Mouse (Mus musculus): ENCODE measurements at regions not wholly inside any gene's neighbourhood (a gene's known extent, or its start where the extent isn't known, plus 50 kb on each side); places are given as distances from the start of the nearest gene placed in this dataset.

GRCm38 (mm10) chr17:4919866-4920495 is 74.2 kb upstream of the Arid1b start:
- Histone ChIP-seq H3K27me3 (ENCODE audit: control insufficient read depth, insufficient read depth, low read length) (no peaks in the 10 kb centered on the region), H3K9ac (ENCODE audit: low read depth, low read length) (no peak overlapping the region), H3K9me3 (replicated peaks; ENCODE audit: control insufficient read depth, low read length) (no peaks in the 10 kb centered on the region), H3K4me3 (ENCODE audit: low read depth, low read length) (no peak overlapping the region), H3K27ac (ENCODE audit: low read depth, low read length) (no peak overlapping the region), H3K4me2 (no peak overlapping the region), H3K4me1 (ENCODE audit: control insufficient read depth, insufficient read depth, low read length) (no peaks in the 10 kb centered on the region), H3K36me3 (ENCODE audit: control insufficient read depth, insufficient read depth, low read length) (no peaks in the 10 kb centered on the region)
- ATAC-seq (replicated peaks; ENCODE audit: insufficient number of reproducible peaks, low FRiP score, low TSS enrichment) = no peak
- WGBS (ENCODE audit: insufficient replicate concordance) = 60% methylated on average over 6 of the region's 6 CpGs

GRCm38 (mm10) chr17:4921121-4921520 is 73.0 kb upstream of the Arid1b start:
- no peak overlapping the region for H3K4me3 ChIP-seq (ENCODE audit: low read depth, low read length)
- H3K9me3 ChIP-seq (replicated peaks; ENCODE audit: control insufficient read depth, low read length) = no peaks in the 10 kb centered on the region
- H3K27ac ChIP-seq (ENCODE audit: low read depth, low read length) = no peak overlapping the region
- H3K4me2 ChIP-seq = no peak overlapping the region
- H3K9ac ChIP-seq (ENCODE audit: low read depth, low read length) = no peak overlapping the region
- no peak for ATAC-seq (replicated peaks; ENCODE audit: insufficient number of reproducible peaks, low FRiP score, low TSS enrichment)
- 71% methylated on average over 7 of the region's 7 CpGs for WGBS (ENCODE audit: insufficient replicate concordance)
- H3K4me1 ChIP-seq (ENCODE audit: control insufficient read depth, insufficient read depth, low read length) = no peaks in the 10 kb centered on the region
- no peaks in the 10 kb centered on the region for H3K36me3 ChIP-seq (ENCODE audit: control insufficient read depth, insufficient read depth, low read length)
- no peaks in the 10 kb centered on the region for H3K27me3 ChIP-seq (ENCODE audit: control insufficient read depth, insufficient read depth, low read length)

GRCm38 (mm10) chr17:4928631-4929030 is 65.5 kb upstream of the Arid1b start:
- no peak overlapping the region for H3K9ac ChIP-seq (ENCODE audit: low read depth, low read length)
- 61% methylated on average over 5 of the region's 5 CpGs for WGBS (ENCODE audit: insufficient replicate concordance)
- no peak for ATAC-seq (replicated peaks; ENCODE audit: insufficient number of reproducible peaks, low FRiP score, low TSS enrichment)

GRCm38 (mm10) chr17:4935268-4935667 is 58.9 kb upstream of the Arid1b start:
- Histone ChIP-seq H3K9ac (ENCODE audit: low read depth, low read length) (no peak overlapping the region), H3K4me3 (ENCODE audit: low read depth, low read length) (no peak overlapping the region), H3K4me1 (ENCODE audit: control insufficient read depth, insufficient read depth, low read length) (no peaks in the 10 kb centered on the region), H3K27ac (ENCODE audit: low read depth, low read length) (no peak overlapping the region), H3K4me2 (no peak overlapping the region), H3K27me3 (ENCODE audit: control insufficient read depth, insufficient read depth, low read length) (no peaks in the 10 kb centered on the region), H3K9me3 (replicated peaks; ENCODE audit: control insufficient read depth, low read length) (no peaks in the 10 kb centered on the region), H3K36me3 (ENCODE audit: control insufficient read depth, insufficient read depth, low read length) (no peaks in the 10 kb centered on the region)
- WGBS (ENCODE audit: insufficient replicate concordance) = 78% methylated on average over 5 of the region's 5 CpGs
- ATAC-seq (replicated peaks; ENCODE audit: insufficient number of reproducible peaks, low FRiP score, low TSS enrichment) = no peak

More at GRCm38 (mm10) chr17:4928631-4929030, 65.5 kb upstream of the Arid1b start:
- Histone ChIP-seq H3K4me3 (ENCODE audit: low read depth, low read length) (no peak overlapping the region), H3K27me3 (ENCODE audit: control insufficient read depth, insufficient read depth, low read length) (no peaks in the 10 kb centered on the region), H3K27ac (ENCODE audit: low read depth, low read length) (no peak overlapping the region), H3K4me1 (ENCODE audit: control insufficient read depth, insufficient read depth, low read length) (no peaks in the 10 kb centered on the region), H3K36me3 (ENCODE audit: control insufficient read depth, insufficient read depth, low read length) (no peaks in the 10 kb centered on the region), H3K4me2 (no peak overlapping the region), H3K9me3 (replicated peaks; ENCODE audit: control insufficient read depth, low read length) (no peaks in the 10 kb centered on the region)

GRCm38 (mm10) chr17:4940589-4940988 is 53.5 kb upstream of the Arid1b start:
- Histone ChIP-seq H3K27ac (ENCODE audit: low read depth, low read length) (no peak overlapping the region), H3K9me3 (replicated peaks; ENCODE audit: control insufficient read depth, low read length) (no peaks in the 10 kb centered on the region), H3K4me2 (no peak overlapping the region), H3K9ac (ENCODE audit: low read depth, low read length) (no peak overlapping the region), H3K4me1 (ENCODE audit: control insufficient read depth, insufficient read depth, low read length) (peaks cover 2% of the 10 kb centered on the region; the same call in 1 of the 2 replicates), H3K36me3 (ENCODE audit: control insufficient read depth, insufficient read depth, low read length) (no peaks in the 10 kb centered on the region), H3K4me3 (ENCODE audit: low read depth, low read length) (no peak overlapping the region), H3K27me3 (ENCODE audit: control insufficient read depth, insufficient read depth, low read length) (no peaks in the 10 kb centered on the region)
- WGBS (ENCODE audit: insufficient replicate concordance) = 54% methylated on average over 9 of the region's 9 CpGs
- ATAC-seq (replicated peaks; ENCODE audit: insufficient number of reproducible peaks, low FRiP score, low TSS enrichment) = no peak

- no peak overlapping the region for H3K4me3 ChIP-seq (ENCODE audit: low read depth, low read length)
- WGBS (ENCODE audit: insufficient replicate concordance) = 72% methylated on average over 4 of the region's 4 CpGs
These were observed 52.8 kb upstream of the Arid1b start for GRCm38 (mm10) chr17:4941286-4941800.

GRCm38 (mm10) chr17:4942868-4943267 is 51.3 kb upstream of the Arid1b start:
- ATAC-seq (replicated peaks; ENCODE audit: insufficient number of reproducible peaks, low FRiP score, low TSS enrichment) = no peak
- 88% methylated on average over 7 of the region's 7 CpGs for WGBS (ENCODE audit: insufficient replicate concordance)

More at GRCm38 (mm10) chr17:4941286-4941800, 52.8 kb upstream of the Arid1b start:
- H3K36me3 ChIP-seq (ENCODE audit: control insufficient read depth, insufficient read depth, low read length) = no peaks in the 10 kb centered on the region
- no peak overlapping the region for H3K4me2 ChIP-seq
- H3K9ac ChIP-seq (ENCODE audit: low read depth, low read length) = no peak overlapping the region
- H3K27ac ChIP-seq (ENCODE audit: low read depth, low read length) = no peak overlapping the region
- H3K9me3 ChIP-seq (replicated peaks; ENCODE audit: control insufficient read depth, low read length) = no peaks in the 10 kb centered on the region
- H3K4me1 ChIP-seq (ENCODE audit: control insufficient read depth, insufficient read depth, low read length) = peaks cover 5% of the 10 kb centered on the region; the same call in 1 of the 2 replicates
- no peak for ATAC-seq (replicated peaks; ENCODE audit: insufficient number of reproducible peaks, low FRiP score, low TSS enrichment)
- H3K27me3 ChIP-seq (ENCODE audit: control insufficient read depth, insufficient read depth, low read length) = no peaks in the 10 kb centered on the region

More at GRCm38 (mm10) chr17:4942868-4943267, 51.3 kb upstream of the Arid1b start:
- Histone ChIP-seq H3K9ac (ENCODE audit: low read depth, low read length) (no peak overlapping the region), H3K36me3 (ENCODE audit: control insufficient read depth, insufficient read depth, low read length) (no peaks in the 10 kb centered on the region), H3K27ac (ENCODE audit: low read depth, low read length) (no peak overlapping the region), H3K27me3 (ENCODE audit: control insufficient read depth, insufficient read depth, low read length) (no peaks in the 10 kb centered on the region), H3K4me2 (no peak overlapping the region), H3K4me3 (ENCODE audit: low read depth, low read length) (no peak overlapping the region), H3K9me3 (replicated peaks; ENCODE audit: control insufficient read depth, low read length) (no peaks in the 10 kb centered on the region), H3K4me1 (ENCODE audit: control insufficient read depth, insufficient read depth, low read length) (peaks cover 9% of the 10 kb centered on the region)
